Mouse (Mus musculus) ES-E14 (cell line): ENCODE data around the gene Cd6. TPM values are rescaled to one million over a fixed set of nuclear protein-coding genes. Genes with fewer than 3 reads are reported as not detected.

Experiments used
- DNase-seq: peaks from one replicate; pipeline ENCODE4 v3.0.0-alpha.2; 2013; ENCODE audit warnings: low read depth, low spot score
- H3K27ac ChIP-seq: 2 replicates; pipeline ENCODE4 v1.5.1; 2012; ENCODE audit warnings: low read depth, mild to moderate bottlenecking, low read length, moderate library complexity, mixed read lengths; ENCODE audit not compliant: poor library complexity, insufficient read depth, severe bottlenecking
- H3K36me3 ChIP-seq: 2 replicates; pipeline ENCODE4 v1.6.1; 2012; ENCODE audit warnings: mild to moderate bottlenecking, low read length, moderate library complexity, mixed read lengths; ENCODE audit not compliant: control insufficient read depth, poor library complexity, insufficient read depth, severe bottlenecking
- H3K4me1 ChIP-seq, 2 experiments: fragments of 150-350 bp in 1 of 2; sonication (generic) in 1 of 2; 2 replicates each; pipeline ENCODE4 v1.6.1; 2012; ENCODE audit warnings: low read length in 2 of 2, mild to moderate bottlenecking in 1 of 2, mixed read lengths in 1 of 2; ENCODE audit not compliant: control insufficient read depth in 2 of 2, insufficient read depth in 2 of 2, poor library complexity in 1 of 2
- H3K4me3 ChIP-seq, 2 experiments: fragments of 150-350 bp in 1 of 2; sonication (generic) in 1 of 2; 2 replicates each; pipeline ENCODE4 v1.5.1; 2012; ENCODE audit warnings: low read length in 2 of 2, low read depth in 1 of 2, mild to moderate bottlenecking in 1 of 2, mixed read lengths in 1 of 2; ENCODE audit not compliant: insufficient read depth in 1 of 2, poor library complexity in 1 of 2, severe bottlenecking in 1 of 2
- H3K9ac ChIP-seq: 2 replicates; pipeline ENCODE4 v1.6.1; 2012; ENCODE audit warnings: low read depth, mild to moderate bottlenecking, low read length, mixed read lengths; ENCODE audit not compliant: poor library complexity, insufficient read depth, severe bottlenecking
- H3K9me3 ChIP-seq: fragments of 150-350 bp; sonication (generic); 2 replicates; pipeline ENCODE4 v1.6.1; 2012; ENCODE audit warnings: low read depth, mild to moderate bottlenecking, low read length; ENCODE audit not compliant: control insufficient read depth, insufficient read depth
- CHD2 ChIP-seq: IDR thresholded peaks from 2 replicates; pipeline ENCODE4 v1.6.1; 2014; ENCODE audit warnings: mild to moderate bottlenecking, low read depth, low read length, inconsistent platforms
- HCFC1 ChIP-seq: IDR thresholded peaks from 2 replicates; pipeline ENCODE4 v1.6.1; 2012; ENCODE audit warnings: low read length, inconsistent platforms, borderline replicate concordance; ENCODE audit not compliant: insufficient read depth
- MAFK ChIP-seq: IDR thresholded peaks from 2 replicates; pipeline ENCODE4 v1.6.1; 2014; ENCODE audit warnings: mild to moderate bottlenecking, low read depth, low read length, inconsistent platforms; ENCODE audit not compliant: insufficient read depth
- ZC3H11A ChIP-seq: IDR thresholded peaks from 2 replicates; pipeline ENCODE4 v1.6.1; 2012; ENCODE audit warnings: low read depth, mild to moderate bottlenecking, inconsistent platforms, low read length, borderline replicate concordance
- ZNF384 ChIP-seq: IDR thresholded peaks from 2 replicates; pipeline ENCODE4 v1.6.1; 2012; ENCODE audit warnings: low read depth, low read length, inconsistent platforms
- in situ Hi-C, 2 experiments: fragments of 600-800 bp; cut with MboI; formaldehyde crosslinking; loops; one replicate each; pipeline ENCODE4 v1.15.1; 2025; ENCODE audit warnings: low sequenced_read_pairs in 2 of 2, inconsistent platforms in 1 of 2; ENCODE audit not compliant: unreplicated experiment in 2 of 2
- total RNA-seq: library from RNA; depleted of rRNA; stranded (reverse); fragments of 300-350 nt; gene quantifications from 2 replicates; pipeline ENCODE4 v1.2.3, GENCODE M21; 2012

Cd6 gene
- total RNA-seq, 1 experiment, result 3.4 TPM

GRCm38 (mm10) chr19:10761794-10762415 is 68.0 kb downstream of the Cd6 start:
- H3K9me3 ChIP-seq, result no peaks in the 10 kb centered on the region
- H3K27ac ChIP-seq, result no peak overlapping the region
- TF ChIP-seq HCFC1 (no peak), CHD2 (no peak), ZNF384 (no peak), MAFK (no peak), ZC3H11A (no peak)
- no peak overlapping the region for H3K4me3 ChIP-seq
- in situ Hi-C loops, result no loop called here
- no peaks in the 10 kb centered on the region for H3K4me1 ChIP-seq
- no peaks in the 10 kb centered on the region for H3K36me3 ChIP-seq
- no peak for DNase-seq
- no peak overlapping the region for H3K9ac ChIP-seq

- in situ Hi-C loops, result no loop called here
- TF ChIP-seq CHD2 (no peak), HCFC1 (no peak), ZC3H11A (no peak), MAFK (no peak), ZNF384 (no peak)
Measured at GRCm38 (mm10) chr19:10759983-10760831, 69.7 kb downstream of the Cd6 start.

GRCm38 (mm10) chr19:10759525-10759924 is 70.3 kb downstream of the Cd6 start:
- in situ Hi-C loops, result no loop called here
- H3K9me3 ChIP-seq, result no peaks in the 10 kb centered on the region
- TF ChIP-seq CHD2 (no peak), ZNF384 (no peak), ZC3H11A (no peak), MAFK (no peak), HCFC1 (no peak)
- no peak overlapping the region for H3K9ac ChIP-seq
- no peaks in the 10 kb centered on the region for H3K4me1 ChIP-seq
- no peaks in the 10 kb centered on the region for H3K36me3 ChIP-seq
- no peak overlapping the region for H3K4me3 ChIP-seq
- no peak for DNase-seq
- no peak overlapping the region for H3K27ac ChIP-seq

More at GRCm38 (mm10) chr19:10759983-10760831, 69.7 kb downstream of the Cd6 start:
- Histone ChIP-seq H3K27ac (no peak overlapping the region), H3K4me3 (no peak overlapping the region), H3K9me3 (no peaks in the 10 kb centered on the region), H3K4me1 (no peaks in the 10 kb centered on the region), H3K9ac (no peak overlapping the region), H3K36me3 (no peaks in the 10 kb centered on the region)
- no peak for DNase-seq

DNA sequence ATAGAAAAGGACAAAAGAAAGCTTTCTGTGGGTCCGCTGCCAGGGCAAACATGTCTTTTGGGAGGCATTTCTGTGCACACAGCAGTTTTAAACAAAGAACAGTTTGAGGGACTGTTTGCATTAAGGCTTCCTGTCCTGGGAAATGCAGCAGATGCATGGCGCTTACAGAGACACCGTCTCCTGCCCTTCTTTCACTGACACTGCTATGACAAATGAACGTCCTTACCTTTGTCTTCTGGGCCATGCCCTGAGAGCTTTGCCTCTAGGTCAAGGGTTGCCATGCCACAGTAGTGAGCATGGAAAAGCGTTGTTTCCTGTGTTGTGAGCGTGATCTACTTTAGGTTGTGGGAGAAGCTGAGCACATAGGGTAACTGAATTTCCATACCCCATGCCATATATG is 71.2 kb downstream of the Cd6 start:
- Histone ChIP-seq H3K9ac (no peak overlapping the region), H3K27ac (no peak overlapping the region), H3K9me3 (no peaks in the 10 kb centered on the region), H3K4me3 (no peak overlapping the region), H3K36me3 (no peaks in the 10 kb centered on the region), H3K4me1 (no peaks in the 10 kb centered on the region)
- in situ Hi-C loops, result no loop called here
- no peak for DNase-seq
- TF ChIP-seq ZNF384 (no peak), HCFC1 (no peak), MAFK (no peak), ZC3H11A (no peak), CHD2 (no peak)
